Mouse (Mus musculus) frontal cortex, postnatal 25 days (tissue): ENCODE data around the gene Entpd2.

ENCODE experiments used
- DNase-seq, 2 experiments: peaks; one replicate each; pipeline ENCODE4 v3.0.0; 2022; ENCODE audit warnings: low spot score in 2 of 2

Entpd2 gene

GRCm38 (mm10) chr2:25429435-25430180, 33.9 kb downstream of the Entpd2 start:
- no peak for DNase-seq

- no peak for DNase-seq
These were observed 34.9 kb downstream of the Entpd2 start for GRCm38 (mm10) chr2:25430395-25431233.

GRCm38 (mm10) chr2:25431308-25431855, 35.7 kb downstream of the Entpd2 start:
- no peak for DNase-seq

- no peak for DNase-seq
These were observed 36.8 kb downstream of the Entpd2 start for GRCm38 (mm10) chr2:25432326-25433098.

- no peak for DNase-seq
These were observed 37.4 kb downstream of the Entpd2 start for GRCm38 (mm10) chr2:25433101-25433500.

- no peak for DNase-seq
These were observed 38.6 kb downstream of the Entpd2 start for GRCm38 (mm10) chr2:25434292-25434691.

- no peak for DNase-seq
These were observed 40.7 kb downstream of the Entpd2 start for GRCm38 (mm10) chr2:25436286-25436820.

GRCm38 (mm10) chr2:25441067-25441466, 45.4 kb downstream of the Entpd2 start:
- no peak for DNase-seq

- no peak for DNase-seq
These were observed 47.0 kb downstream of the Entpd2 start for GRCm38 (mm10) chr2:25442682-25443081.
